Mouse (Mus musculus) olfactory bulb, adult 2 months (tissue): ENCODE measurements around the gene Srp68.

Experiments used
- CTCF ChIP-seq: fragments of 200-500 bp; IDR thresholded peaks from 2 replicates; pipeline ENCODE4 v1.5.1; 2012; ENCODE audit warnings: low read depth, mild to moderate bottlenecking, low read length, moderate library complexity; ENCODE audit not compliant: insufficient read depth
- POLR2A ChIP-seq: fragments of 200-500 bp; IDR thresholded peaks from 2 replicates; pipeline ENCODE4 v1.6.1; 2012; ENCODE audit warnings: mild to moderate bottlenecking, low read depth, low read length, moderate library complexity; ENCODE audit not compliant: insufficient read depth

DNA sequence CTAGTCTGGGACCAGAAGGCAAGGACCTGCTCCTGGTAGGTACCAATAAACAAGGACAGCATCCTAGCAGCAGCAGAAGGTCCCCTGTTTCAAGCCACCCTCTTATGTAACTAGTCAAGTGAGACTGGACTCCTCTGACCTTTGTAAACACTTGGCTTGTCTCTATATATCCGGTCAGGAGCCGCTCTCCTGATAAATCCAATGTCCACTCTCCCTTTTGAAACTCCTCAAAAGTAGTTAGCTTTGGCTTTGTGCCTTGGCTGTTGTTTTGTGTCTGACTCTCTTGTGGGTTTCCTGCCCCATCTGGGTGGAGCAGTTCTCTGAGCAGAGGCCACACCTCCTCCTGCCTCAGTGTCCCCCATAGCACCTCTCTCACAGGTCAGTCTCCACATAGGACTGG is 55.8 kb downstream of the Srp68 start:
- no peak for TF ChIP-seq CTCF
- TF ChIP-seq POLR2A, result no peak
